In genomic region chr15:12619273-12619672, GRCm38 (mm10) we compare ENCODE assay signal across 33 mouse cellular contexts.
"Had no signal": no experiment of that assay in that cellular context is flagged by ENCODE, and none has a peak within 500 bp of the region (broad histone marks: within the 10 kb centered on the region; RNA-seq: fewer than 3 reads in every experiment).

No protein-coding gene starts in this region.

- ATAC-seq: hindbrain, embryonic 16.5 days; hindbrain, postnatal 0 days; inflammation-experienced regulatory T-cells, adult 6 months; intestine, embryonic 15.5 days; intestine, embryonic 16.5 days; intestine, postnatal 0 days had no signal

- H3K4me3 ChIP-seq: heart, adult 2 months; heart, embryonic 10.5 days; heart, embryonic 12.5 days; heart, embryonic 13.5 days; heart, embryonic 15.5 days; hindbrain, embryonic 10.5 days; hindbrain, embryonic 12.5 days; hindbrain, embryonic 13.5 days; hindbrain, embryonic 15.5 days; intestine, embryonic 15.5 days; kidney, embryonic 15.5 days; layer of hippocampus, adult 2 months had no signal

- H3K9ac ChIP-seq: heart, embryonic 12.5 days; heart, embryonic 13.5 days; heart, embryonic 15.5 days; hindbrain, embryonic 12.5 days; hindbrain, embryonic 13.5 days; hindbrain, embryonic 14.5 days; hindbrain, embryonic 15.5 days; intestine, embryonic 15.5 days; kidney, embryonic 15.5 days had no signal

- H3K27ac ChIP-seq: heart, adult 2 months; heart, embryonic 10.5 days; heart, embryonic 13.5 days; heart, embryonic 15.5 days; hindbrain, embryonic 10.5 days; hindbrain, embryonic 12.5 days; hindbrain, postnatal 0 days; intestine, embryonic 15.5 days; kidney, postnatal 0 days; layer of hippocampus, adult 2 months had no signal

- H3K27me3 ChIP-seq: heart, embryonic 12.5 days; heart, embryonic 13.5 days; heart, embryonic 15.5 days; hindbrain, embryonic 12.5 days; hindbrain, embryonic 13.5 days; hindbrain, embryonic 15.5 days; intestine, embryonic 15.5 days; kidney, embryonic 15.5 days had no signal

- H3K36me3 ChIP-seq: heart, embryonic 10.5 days; heart, embryonic 12.5 days; heart, embryonic 13.5 days; heart, embryonic 15.5 days; hindbrain, embryonic 10.5 days; hindbrain, embryonic 12.5 days; hindbrain, embryonic 13.5 days; hindbrain, embryonic 15.5 days; intestine, embryonic 15.5 days; kidney, embryonic 15.5 days had no signal

- DNase-seq: heart, adult 2 months; heart, postnatal 10 days; heart, postnatal 14 days; heart, postnatal 36 days; heart, postnatal 4 days; kidney, adult 11 months; kidney, adult 18-20 months; kidney, adult 2 months; kidney, adult 8-10 months; kidney, adult 9 months; kidney, postnatal 25 days; kidney, postnatal 36 days; layer of hippocampus, adult 9-11 months; layer of hippocampus, postnatal 36 days had no signal

- H3K4me1 ChIP-seq: hindbrain, embryonic 10.5 days; intestine, embryonic 15.5 days had no signal

- H3K9me3 ChIP-seq: heart, embryonic 10.5 days; heart, embryonic 13.5 days; heart, embryonic 15.5 days; hindbrain, embryonic 10.5 days; hindbrain, embryonic 12.5 days; hindbrain, embryonic 13.5 days; hindbrain, embryonic 15.5 days; intestine, embryonic 15.5 days; kidney, embryonic 15.5 days had no signal

- H3K4me2 ChIP-seq: heart, embryonic 11.5 days; heart, embryonic 12.5 days; heart, embryonic 13.5 days; heart, embryonic 15.5 days; hindbrain, embryonic 12.5 days; hindbrain, embryonic 13.5 days; hindbrain, embryonic 14.5 days; hindbrain, embryonic 15.5 days; intestine, embryonic 15.5 days; kidney, embryonic 15.5 days had no signal
